Mouse (Mus musculus) lung, postnatal 0 days (tissue): ENCODE measurements around the gene Smpd3. TPM values are rescaled to one million over a fixed set of nuclear protein-coding genes. Genes with fewer than 3 reads are reported as not detected.

Experiments
- ATAC-seq: fragments of 200-750 bp; cut with Nextera tagmentation; 2 replicates; pipeline ENCODE4 v1.8.0; 2017; ENCODE audit warnings: moderate library complexity
- DNase-seq: peaks from one replicate; pipeline ENCODE4 v3.0.0-alpha.2; 2016; ENCODE audit warnings: low spot score
- H3K27ac ChIP-seq: fragments of 300-500 bp; sonication (generic); 2 replicates; pipeline ENCODE4 v1.5.1; 2014; ENCODE audit warnings: antibody characterized with exemption, mild to moderate bottlenecking, low read length, mixed read lengths
- H3K27me3 ChIP-seq: fragments of 300-500 bp; sonication (generic); replicated peaks from 2 replicates; pipeline ENCODE4 v1.6.1; 2014; ENCODE audit warnings: low read length, mixed read lengths; ENCODE audit not compliant: insufficient read depth
- H3K36me3 ChIP-seq: fragments of 300-500 bp; sonication (generic); 2 replicates; pipeline ENCODE4 v1.6.1; 2014; ENCODE audit warnings: low read length, mixed read lengths; ENCODE audit not compliant: insufficient read depth
- H3K4me1 ChIP-seq: fragments of 300-500 bp; sonication (generic); 2 replicates; pipeline ENCODE4 v1.6.1; 2014; ENCODE audit warnings: antibody characterized with exemption, low read depth, low read length, mixed read lengths; ENCODE audit not compliant: insufficient read depth
- H3K4me2 ChIP-seq: fragments of 300-500 bp; sonication (generic); replicated peaks from 2 replicates; pipeline ENCODE4 v1.6.1; 2014; ENCODE audit warnings: low read depth, mild to moderate bottlenecking, low read length, moderate library complexity, mixed read lengths
- H3K4me3 ChIP-seq: fragments of 300-500 bp; sonication (generic); 2 replicates; pipeline ENCODE4 v1.5.1; 2014; ENCODE audit warnings: low read depth, low read length
- H3K9ac ChIP-seq: fragments of 300-500 bp; sonication (generic); replicated peaks from 2 replicates; pipeline ENCODE4 v1.6.1; 2014; ENCODE audit warnings: low read depth, mild to moderate bottlenecking
- H3K9me3 ChIP-seq: fragments of 300-500 bp; sonication (generic); 2 replicates; pipeline ENCODE4 v1.6.1; 2016; ENCODE audit warnings: low read length, mixed read lengths
- CTCF ChIP-seq: IDR thresholded peaks from 2 replicates; pipeline ENCODE4 v1.5.1; 2016; ENCODE audit warnings: antibody characterized with exemption, mild to moderate bottlenecking
- EP300 ChIP-seq: IDR thresholded peaks from 2 replicates; pipeline ENCODE4 v1.6.1; 2016; ENCODE audit warnings: antibody characterized with exemption, mild to moderate bottlenecking, control low read depth
- WGBS: fragments of 180-500 bp; shearing (Covaris S2); extraction: QIAGEN DNeasy Blood & Tissue Kit; methylation state at CpG from one replicate; pipeline ENCODE4 v1.1.7; 2014; 5-methylcytosine and 5-hydroxymethylcytosine counted together
- polyA plus RNA-seq: library from polyadenylated mRNA; unstranded; fragments of >200 nt; fragmentation: Nextera tagmentation; extraction: Ambion mirVana; gene quantifications from 2 replicates; pipeline ENCODE4 v1.2.1, GENCODE M21; 2015

Gene Smpd3
- polyA plus RNA-seq, 1 experiment from 2014 or later: 1.7 TPM

DNA sequence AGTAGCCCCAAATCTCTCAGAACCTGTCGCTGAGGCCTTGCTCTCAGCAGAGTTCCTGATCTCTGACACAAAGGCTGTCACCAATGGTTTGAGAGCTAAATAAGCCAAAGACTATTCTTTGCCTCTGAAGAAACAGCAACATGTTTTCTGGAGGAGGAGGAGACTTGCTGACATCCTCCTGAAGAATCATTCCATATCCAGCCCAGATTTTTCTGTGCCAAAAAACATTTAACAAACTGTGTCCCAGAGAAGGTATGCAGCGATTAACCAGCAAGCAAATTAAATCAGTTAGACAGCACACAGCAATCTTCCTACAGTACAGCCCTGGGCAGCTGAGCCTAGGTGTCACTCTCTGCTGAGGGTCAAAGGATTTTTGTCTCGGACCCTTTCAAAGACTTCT lies 64.3 kb downstream of the Smpd3 start:
- H3K4me3 ChIP-seq: no peak overlapping the region
- DNase-seq (no peak), ATAC-seq (no peak)
- H3K36me3 ChIP-seq: no peaks in the 10 kb centered on the region
- H3K9me3 ChIP-seq: no peaks in the 10 kb centered on the region
- no peaks in the 10 kb centered on the region for H3K27me3 ChIP-seq
- no peak overlapping the region for H3K4me2 ChIP-seq
- no peak overlapping the region for H3K9ac ChIP-seq
- H3K27ac ChIP-seq: no peak overlapping the region
- 73% methylated on average over 3 of the region's 3 CpGs for WGBS
- no peaks in the 10 kb centered on the region; the same call in 1 of the 2 replicates for H3K4me1 ChIP-seq
- TF ChIP-seq CTCF: no peak
- TF ChIP-seq EP300: no peak

DNA sequence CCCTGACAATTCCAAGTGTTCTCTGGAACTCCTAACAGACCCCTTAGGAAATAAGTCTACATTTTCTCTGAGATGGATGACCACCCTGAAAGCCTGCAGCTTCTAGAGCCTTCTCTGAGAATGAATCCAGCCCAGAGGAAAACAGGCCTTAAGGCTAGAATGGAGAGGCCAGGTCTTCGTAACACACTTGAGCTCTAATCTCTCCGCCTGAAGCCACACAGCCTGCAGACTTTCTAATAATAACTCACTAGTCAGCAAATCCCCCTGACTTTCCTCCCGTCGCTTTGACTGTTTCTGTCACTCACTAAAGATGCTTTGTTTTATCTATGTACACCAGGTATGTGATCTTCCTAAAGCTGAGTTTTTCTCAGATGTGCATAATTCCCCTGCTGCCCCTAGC lies 66.4 kb downstream of the Smpd3 start:
- no peak for TF ChIP-seq CTCF
- Histone ChIP-seq H3K4me1 (no peaks in the 10 kb centered on the region; the same call in 1 of the 2 replicates), H3K36me3 (no peaks in the 10 kb centered on the region), H3K27ac (no peak overlapping the region), H3K4me3 (no peak overlapping the region), H3K4me2 (no peak overlapping the region), H3K9me3 (no peaks in the 10 kb centered on the region), H3K27me3 (no peaks in the 10 kb centered on the region), H3K9ac (no peak overlapping the region)
- ATAC-seq (no peak), DNase-seq (no peak)
- WGBS: 37% methylated on average over 4 of the region's 4 CpGs

DNA sequence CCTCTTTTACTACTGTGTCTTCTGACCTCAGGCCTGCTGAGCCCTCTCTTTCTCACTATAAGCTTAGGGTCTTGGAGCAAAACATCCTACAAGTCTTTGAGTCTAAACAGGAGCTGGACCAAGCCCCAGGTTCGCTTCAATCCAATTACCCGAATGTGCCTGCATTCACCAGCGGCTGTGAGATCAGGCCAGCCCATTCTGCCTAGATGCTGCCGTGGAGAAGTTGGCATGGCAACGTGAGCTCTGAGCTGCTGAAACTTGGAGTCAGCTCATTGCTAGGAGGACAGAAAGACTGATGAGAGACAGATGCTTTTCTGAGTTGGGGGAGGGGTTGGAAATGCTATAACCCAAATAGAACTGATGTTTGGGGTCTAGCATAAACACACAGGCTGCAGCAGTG lies 67.0 kb downstream of the Smpd3 start:
- TF ChIP-seq CTCF: no peak
- no peak for TF ChIP-seq EP300
- WGBS: 34% methylated on average over 5 of the region's 5 CpGs
- Histone ChIP-seq H3K9me3 (no peaks in the 10 kb centered on the region), H3K27me3 (no peaks in the 10 kb centered on the region), H3K4me1 (no peaks in the 10 kb centered on the region; the same call in 1 of the 2 replicates), H3K9ac (no peak overlapping the region), H3K27ac (no peak overlapping the region), H3K36me3 (no peaks in the 10 kb centered on the region), H3K4me3 (no peak overlapping the region), H3K4me2 (no peak overlapping the region)
- DNase-seq (no peak), ATAC-seq (no peak)

DNA sequence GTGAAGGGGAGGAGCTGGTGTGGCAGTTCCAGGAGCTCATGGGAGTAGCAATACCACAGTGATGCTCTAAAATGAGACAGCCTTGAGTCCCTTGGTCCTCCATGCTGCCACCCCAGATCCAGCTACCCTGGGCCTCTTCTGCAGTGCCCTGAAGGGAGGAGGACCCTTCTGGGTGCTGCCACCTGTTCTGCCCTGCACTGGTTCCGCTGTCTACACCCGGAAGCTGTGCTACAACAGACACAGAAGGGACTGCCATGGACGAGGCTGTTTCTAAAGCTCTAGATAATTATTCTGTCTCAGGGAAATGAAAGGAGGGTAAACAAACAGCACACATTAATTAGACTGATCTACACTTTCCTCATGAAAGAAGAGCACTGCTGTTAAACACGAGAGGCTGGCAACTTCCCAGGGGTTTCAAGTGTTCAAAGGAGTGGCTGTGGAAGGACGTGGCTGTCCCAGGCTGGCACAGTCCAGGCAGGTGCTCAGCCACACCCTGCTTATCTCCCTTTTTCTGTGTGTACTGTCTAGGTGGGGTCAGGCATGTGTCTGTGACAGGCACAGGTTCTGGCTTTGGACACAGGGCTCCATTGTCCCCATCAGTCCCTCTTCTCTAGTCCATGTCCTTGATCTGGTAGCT lies 69.0 kb downstream of the Smpd3 start:
- Histone ChIP-seq H3K27me3 (no peaks in the 10 kb centered on the region), H3K4me2 (no peak overlapping the region), H3K9me3 (no peaks in the 10 kb centered on the region), H3K36me3 (no peaks in the 10 kb centered on the region), H3K27ac (no peak overlapping the region), H3K4me3 (no peak overlapping the region), H3K9ac (no peak overlapping the region), H3K4me1 (no peaks in the 10 kb centered on the region; the same call in 1 of the 2 replicates)
- DNase-seq (peak; percentile 46), ATAC-seq (peak; percentile 90)
- TF ChIP-seq CTCF (no peak), EP300 (no peak)
- 34% methylated on average over 5 of the region's 5 CpGs for WGBS

DNA sequence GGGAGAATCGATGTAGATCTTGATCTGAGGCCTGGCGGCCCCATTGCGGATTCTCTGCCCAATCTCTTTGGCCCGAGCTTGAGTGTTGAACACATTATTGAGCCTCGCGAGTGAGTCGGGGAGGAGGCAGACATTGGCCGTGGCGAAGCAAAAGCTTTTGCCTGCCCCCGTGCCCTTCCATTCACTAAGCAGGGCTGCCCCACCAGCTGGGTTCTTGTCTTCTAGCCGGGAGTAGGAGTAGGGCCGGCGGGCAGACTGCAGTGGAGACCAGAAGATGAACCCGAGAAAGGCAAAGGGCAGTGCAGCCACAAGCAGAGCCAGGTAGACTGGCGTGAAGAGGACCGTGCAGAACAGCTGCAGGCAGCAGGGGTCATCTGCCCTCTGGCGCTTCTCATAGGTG lies 72.4 kb downstream of the Smpd3 start:
- DNase-seq (no peak), ATAC-seq (no peak)
- 84% methylated on average over 17 of the region's 17 CpGs for WGBS
- Histone ChIP-seq H3K4me3 (no peak overlapping the region), H3K27ac (no peak overlapping the region), H3K4me1 (no peaks in the 10 kb centered on the region; the same call in 1 of the 2 replicates), H3K36me3 (no peaks in the 10 kb centered on the region), H3K9me3 (no peaks in the 10 kb centered on the region), H3K9ac (no peak overlapping the region), H3K4me2 (no peak overlapping the region), H3K27me3 (no peaks in the 10 kb centered on the region)
- TF ChIP-seq CTCF (no peak), EP300 (no peak)

DNA sequence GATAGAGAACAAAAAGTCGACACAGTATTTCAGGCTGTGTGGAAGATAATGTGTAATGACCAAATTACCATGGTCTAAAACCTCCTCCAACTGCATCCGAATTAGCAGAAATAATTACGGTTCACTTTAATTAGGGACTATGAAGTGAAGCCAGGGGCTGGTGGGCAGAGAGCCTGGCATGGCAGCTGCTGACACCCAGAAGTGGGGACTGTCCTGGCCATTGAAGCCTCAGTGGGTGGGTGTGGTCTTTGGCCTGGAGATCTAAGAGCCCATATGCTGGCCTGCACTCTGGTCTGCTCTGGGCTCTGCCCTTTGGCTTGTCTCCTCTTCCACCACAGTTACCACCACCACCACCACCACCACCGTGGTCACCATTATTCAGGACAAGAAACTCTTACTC lies 73.9 kb downstream of the Smpd3 start:
- H3K4me1 ChIP-seq: no peaks in the 10 kb centered on the region
- no peak overlapping the region for H3K9ac ChIP-seq
- no peaks in the 10 kb centered on the region for H3K27me3 ChIP-seq
- no peak overlapping the region for H3K27ac ChIP-seq
- H3K36me3 ChIP-seq: no peaks in the 10 kb centered on the region
- H3K4me2 ChIP-seq: no peak overlapping the region
- H3K4me3 ChIP-seq: no peak overlapping the region
- WGBS: 93% methylated on average over 4 of the region's 4 CpGs
- ATAC-seq (no peak), DNase-seq (no peak)
- TF ChIP-seq EP300 (no peak), CTCF (no peak)
- H3K9me3 ChIP-seq: no peaks in the 10 kb centered on the region

DNA sequence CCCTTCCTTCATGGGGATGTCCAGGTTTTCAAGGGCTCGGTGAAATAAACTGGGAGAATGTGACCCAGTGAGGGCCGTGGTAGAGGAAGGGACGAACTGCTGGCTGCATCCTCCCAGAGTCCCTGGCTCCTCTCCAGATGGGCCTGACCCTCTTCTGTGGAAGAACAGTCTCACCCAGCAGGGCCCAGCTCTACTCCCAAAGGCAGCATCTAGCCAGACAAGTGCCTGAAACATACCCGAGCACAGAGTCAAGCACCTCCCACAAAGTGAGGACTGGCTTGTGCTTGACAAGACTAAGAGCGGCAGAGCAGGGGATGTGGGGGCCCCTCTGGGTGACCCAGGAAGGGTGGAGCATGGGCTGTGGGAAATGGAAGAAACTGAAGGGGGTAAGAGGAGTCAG lies 75.4 kb downstream of the Smpd3 start:
- TF ChIP-seq CTCF (no peak), EP300 (no peak)
- H3K4me3 ChIP-seq: no peak overlapping the region
- no peak overlapping the region for H3K4me2 ChIP-seq
- DNase-seq (peak; percentile 10), ATAC-seq (peak; percentile 11; the same call in 1 of the 2 replicates)
- H3K9me3 ChIP-seq: no peaks in the 10 kb centered on the region
- no peaks in the 10 kb centered on the region for H3K4me1 ChIP-seq
- H3K27ac ChIP-seq: no peak overlapping the region
- H3K36me3 ChIP-seq: no peaks in the 10 kb centered on the region
- H3K9ac ChIP-seq: no peak overlapping the region
- H3K27me3 ChIP-seq: no peaks in the 10 kb centered on the region
- 41% methylated on average over 5 of the region's 5 CpGs for WGBS
